Mouse (Mus musculus): ENCODE measurements around the gene Ank. TPM values are rescaled to one million over a fixed set of nuclear protein-coding genes. Genes with fewer than 3 reads are reported as not detected.

Gene Ank
- total and polyA plus RNA-seq, 3 experiments, result 176 to 225 (median 196) TPM

DNA sequence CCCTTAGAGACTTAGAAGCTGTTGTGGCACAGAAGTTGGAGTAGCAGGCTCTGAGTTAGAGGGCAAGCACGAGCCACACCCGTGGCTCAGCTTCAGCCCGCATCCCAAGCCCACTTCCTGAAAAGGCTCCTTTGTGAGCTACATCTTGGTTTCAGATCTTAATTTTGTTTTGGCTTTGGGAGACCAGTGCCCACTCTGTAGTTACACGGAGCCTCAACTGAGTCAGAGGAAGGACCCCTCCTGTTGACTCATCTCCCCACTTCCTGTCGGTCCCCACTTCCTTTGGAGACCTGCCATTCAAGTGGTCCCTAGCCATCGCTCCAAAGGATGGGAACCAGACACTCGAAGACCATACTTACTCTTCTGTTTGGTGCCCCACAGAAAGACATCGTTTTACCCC lies 51.5 kb downstream of the Ank start:
- DNase-seq, result no peak
- no peaks in the 10 kb centered on the region; the same call in 1 of the 2 replicates for H3K36me3 ChIP-seq (ENCODE audit: control insufficient read depth, insufficient read depth, low read length)
- no peaks in the 10 kb centered on the region for H3K79me2 ChIP-seq (replicated peaks; ENCODE audit: control insufficient read depth, insufficient read depth, low read length)
- intact Hi-C loops (cut with DNase I), result no loop called here
- no peak overlapping the region for H3K27ac ChIP-seq
- H3K9ac ChIP-seq (ENCODE audit: low read depth, low read length), result no peak overlapping the region
- TF ChIP-seq CTCF (IDR thresholded peaks at IDR 0.05) (no peak), EP300 (IDR thresholded peaks at IDR 0.05; ENCODE audit: insufficient read depth, low read depth, low read length) (no peak), POLR2A (IDR thresholded peaks at IDR 0.05; ENCODE audit: insufficient read depth, low read depth, low read length) (no peak)
- 47% methylated on average over 8 of the region's 8 CpGs for WGBS
- H3K4me1 ChIP-seq (ENCODE audit: control insufficient read depth, insufficient read depth, low read length), result peaks cover 10% of the 10 kb centered on the region
- no peaks in the 10 kb centered on the region for H3K27me3 ChIP-seq (ENCODE audit: control insufficient read depth, insufficient read depth, low read length)
- H3K4me3 ChIP-seq, result no peak overlapping the region

DNA sequence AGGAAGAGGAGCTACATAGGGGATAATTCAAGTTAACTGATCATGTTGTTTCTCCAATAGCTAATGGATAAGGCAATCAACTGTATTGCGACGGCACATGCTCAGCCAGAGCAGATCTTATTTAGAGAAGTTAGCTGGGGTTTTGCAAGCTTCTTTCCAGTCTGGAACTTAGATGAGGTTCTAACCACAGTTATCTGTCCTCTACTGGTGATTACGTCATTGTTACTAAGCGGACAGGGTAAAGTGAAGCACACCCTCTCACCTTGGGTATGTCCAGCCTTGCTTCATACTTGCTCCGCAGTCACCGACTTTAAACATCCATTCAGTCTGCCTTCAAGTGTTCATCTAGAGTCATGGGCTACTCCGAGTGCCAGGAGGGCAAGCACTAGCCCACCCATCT lies 53.4 kb downstream of the Ank start:
- intact Hi-C loops (cut with DNase I), result no loop called here
- Histone ChIP-seq H3K4me1 (ENCODE audit: control insufficient read depth, insufficient read depth, low read length) (peaks cover 12% of the 10 kb centered on the region), H3K9ac (ENCODE audit: low read depth, low read length) (no peak overlapping the region), H3K79me2 (replicated peaks; ENCODE audit: control insufficient read depth, insufficient read depth, low read length) (no peaks in the 10 kb centered on the region), H3K4me3 (no peak overlapping the region), H3K27me3 (ENCODE audit: control insufficient read depth, insufficient read depth, low read length) (no peaks in the 10 kb centered on the region), H3K27ac (no peak overlapping the region), H3K36me3 (ENCODE audit: control insufficient read depth, insufficient read depth, low read length) (no peaks in the 10 kb centered on the region; the same call in 1 of the 2 replicates)
- 85% methylated on average over 7 of the region's 7 CpGs for WGBS
- no peak for DNase-seq
- TF ChIP-seq EP300 (IDR thresholded peaks at IDR 0.05; ENCODE audit: insufficient read depth, low read depth, low read length) (no peak), POLR2A (IDR thresholded peaks at IDR 0.05; ENCODE audit: insufficient read depth, low read depth, low read length) (no peak), CTCF (IDR thresholded peaks at IDR 0.05) (no peak)

DNA sequence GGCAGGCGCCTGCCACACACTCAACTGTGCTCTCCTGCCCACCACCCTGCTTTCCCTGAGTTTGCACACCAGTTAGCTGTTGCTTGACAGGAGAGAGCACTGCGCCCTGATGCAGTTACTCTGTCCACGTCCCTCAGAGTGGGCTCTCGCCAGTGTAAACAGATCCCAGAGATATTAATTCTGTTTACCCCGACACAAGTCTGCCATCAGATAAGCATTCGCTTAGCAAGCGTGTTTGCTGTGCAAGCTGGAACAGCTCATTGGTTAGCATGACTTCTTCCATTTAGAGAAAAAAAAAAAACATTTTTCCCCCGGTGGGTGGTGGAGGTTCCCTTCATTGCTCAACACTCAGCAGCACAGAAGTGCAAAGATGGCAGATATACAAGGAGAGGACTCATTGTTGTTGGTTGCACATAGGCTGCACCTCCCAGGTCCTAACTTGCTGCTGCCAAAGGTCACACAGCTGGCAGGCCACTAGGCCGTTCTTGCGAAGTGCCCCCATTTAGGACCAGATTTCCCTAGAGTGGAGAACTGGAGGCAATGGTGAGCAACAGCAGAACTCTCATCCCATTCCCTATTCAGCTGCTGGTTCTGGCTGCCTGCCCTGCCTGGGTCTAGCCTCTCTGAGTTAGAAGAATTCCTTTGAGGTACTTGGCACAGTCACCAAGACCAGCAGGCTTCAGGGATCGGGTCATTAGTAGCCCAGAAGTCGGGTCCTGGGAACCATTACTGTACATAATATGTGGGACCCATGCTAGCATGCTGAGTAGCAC lies 58.9 kb downstream of the Ank start:
- 72% methylated on average over 12 of the region's 12 CpGs for WGBS
- H3K9ac ChIP-seq (ENCODE audit: low read depth, low read length), result no peak overlapping the region
- peak in 1 of 2 experiments; percentile 39 for DNase-seq
- H3K4me1 ChIP-seq (ENCODE audit: control insufficient read depth, insufficient read depth, low read length), result peaks cover 24% of the 10 kb centered on the region
- H3K27me3 ChIP-seq (ENCODE audit: control insufficient read depth, insufficient read depth, low read length), result no peaks in the 10 kb centered on the region
- peaks cover 12% of the 10 kb centered on the region; the same call in 1 of the 2 replicates for H3K36me3 ChIP-seq (ENCODE audit: control insufficient read depth, insufficient read depth, low read length)
- no peaks in the 10 kb centered on the region; the same call in 1 of the 2 replicates for H3K79me2 ChIP-seq (replicated peaks; ENCODE audit: control insufficient read depth, insufficient read depth, low read length)
- TF ChIP-seq CTCF (IDR thresholded peaks at IDR 0.05) (no peak), POLR2A (IDR thresholded peaks at IDR 0.05; ENCODE audit: insufficient read depth, low read depth, low read length) (no peak), EP300 (IDR thresholded peaks at IDR 0.05; ENCODE audit: insufficient read depth, low read depth, low read length) (no peak)
- H3K4me3 ChIP-seq, result no peak overlapping the region
- no peak overlapping the region for H3K27ac ChIP-seq
- intact Hi-C loops (cut with DNase I), result no loop called here

DNA sequence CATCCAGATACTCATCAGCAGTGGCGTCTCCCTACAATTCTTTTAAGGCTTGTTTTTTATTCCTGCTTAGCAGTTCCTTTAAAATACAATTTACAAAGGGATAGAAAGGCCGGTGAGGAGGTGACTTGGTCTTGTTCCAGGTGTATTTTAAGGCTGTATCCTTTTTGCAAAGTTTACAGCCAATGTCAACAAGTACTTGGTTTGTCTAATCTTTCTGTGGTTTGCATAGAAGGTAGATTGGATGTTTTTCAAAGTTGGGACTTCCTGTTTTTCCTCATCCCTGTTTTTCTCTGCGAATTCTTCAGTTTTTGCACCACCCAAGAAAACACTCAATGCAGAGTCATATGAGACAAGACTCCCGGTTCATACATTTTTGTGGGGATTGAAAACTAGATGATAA lies 62.4 kb downstream of the Ank start:
- WGBS, result 30% methylated on average over 4 of the region's 4 CpGs
- TF ChIP-seq EP300 (IDR thresholded peaks at IDR 0.05; ENCODE audit: insufficient read depth, low read depth, low read length) (no peak), POLR2A (IDR thresholded peaks at IDR 0.05; ENCODE audit: insufficient read depth, low read depth, low read length) (no peak), CTCF (IDR thresholded peaks at IDR 0.05) (no peak)
- peaks cover 20% of the 10 kb centered on the region for H3K4me1 ChIP-seq (ENCODE audit: control insufficient read depth, insufficient read depth, low read length)
- H3K79me2 ChIP-seq (replicated peaks; ENCODE audit: control insufficient read depth, insufficient read depth, low read length), result no peaks in the 10 kb centered on the region; the same call in 1 of the 2 replicates
- peak overlapping the region; percentile 18; the same call in 1 of the 2 replicates for H3K27ac ChIP-seq
- intact Hi-C loops (cut with DNase I), result no loop called here
- no peaks in the 10 kb centered on the region for H3K27me3 ChIP-seq (ENCODE audit: control insufficient read depth, insufficient read depth, low read length)
- no peak for DNase-seq
- H3K36me3 ChIP-seq (ENCODE audit: control insufficient read depth, insufficient read depth, low read length), result peaks cover 12% of the 10 kb centered on the region
- H3K9ac ChIP-seq (ENCODE audit: low read depth, low read length), result no peak overlapping the region
- H3K4me3 ChIP-seq, result no peak overlapping the region

DNA sequence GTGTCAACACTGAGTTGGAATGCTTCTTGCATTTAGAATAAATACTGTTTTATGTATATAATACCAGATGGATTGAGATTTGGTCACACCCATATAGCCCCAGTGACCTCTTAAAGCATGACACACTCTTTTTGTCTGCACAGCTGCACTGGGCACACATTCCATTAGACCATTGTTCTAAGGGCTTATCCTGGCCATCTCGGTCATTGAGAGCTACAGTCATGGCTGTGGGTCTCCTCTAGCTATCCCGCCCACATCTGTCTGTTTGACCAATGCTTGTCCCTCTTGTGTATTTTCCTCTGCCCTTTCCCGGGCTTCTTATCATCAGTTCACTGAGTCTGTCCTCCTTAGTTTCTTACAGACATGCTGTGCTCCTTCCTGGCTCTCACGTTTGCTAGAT lies 63.5 kb downstream of the Ank start:
- 47% methylated on average over 4 of the region's 4 CpGs for WGBS
- intact Hi-C loops (cut with DNase I), result no loop called here

DNA sequence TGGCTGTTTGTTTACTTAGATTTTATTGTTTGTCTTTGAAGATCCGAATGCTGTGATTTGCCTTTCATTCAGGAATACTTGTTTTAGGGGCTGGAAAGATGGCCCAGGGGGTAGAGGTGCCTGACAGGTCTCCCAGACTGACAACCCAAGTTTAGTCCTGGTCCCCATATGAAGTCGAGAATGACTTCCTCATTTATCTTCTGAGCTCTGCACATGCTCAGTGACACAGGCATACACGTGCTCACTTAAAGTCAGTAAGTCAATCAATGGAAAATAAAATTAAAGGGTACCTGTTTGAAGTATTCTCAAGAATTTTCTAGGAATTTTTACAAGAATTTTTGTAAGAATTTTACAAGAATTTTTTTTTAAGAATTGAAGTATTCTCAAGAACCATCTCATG lies 66.6 kb downstream of the Ank start:
- 59% methylated on average over 3 of the region's 3 CpGs for WGBS
- Histone ChIP-seq H3K27me3 (ENCODE audit: control insufficient read depth, insufficient read depth, low read length) (no peaks in the 10 kb centered on the region), H3K9ac (ENCODE audit: low read depth, low read length) (no peak overlapping the region), H3K79me2 (replicated peaks; ENCODE audit: control insufficient read depth, insufficient read depth, low read length) (no peaks in the 10 kb centered on the region; the same call in 1 of the 2 replicates), H3K36me3 (ENCODE audit: control insufficient read depth, insufficient read depth, low read length) (peaks cover 15% of the 10 kb centered on the region), H3K4me3 (no peak overlapping the region), H3K4me1 (ENCODE audit: control insufficient read depth, insufficient read depth, low read length) (peaks cover 15% of the 10 kb centered on the region), H3K27ac (no peak overlapping the region)
- DNase-seq, result no peak
- TF ChIP-seq CTCF (IDR thresholded peaks at IDR 0.05) (no peak), POLR2A (IDR thresholded peaks at IDR 0.05; ENCODE audit: insufficient read depth, low read depth, low read length) (no peak), EP300 (IDR thresholded peaks at IDR 0.05; ENCODE audit: insufficient read depth, low read depth, low read length) (no peak)
- intact Hi-C loops (cut with DNase I), result no loop called here

More for the DNA sequence above, 63.5 kb downstream of the Ank start:
- no peak for DNase-seq
- Histone ChIP-seq H3K36me3 (ENCODE audit: control insufficient read depth, insufficient read depth, low read length) (peaks cover 12% of the 10 kb centered on the region), H3K4me3 (no peak overlapping the region), H3K4me1 (ENCODE audit: control insufficient read depth, insufficient read depth, low read length) (peaks cover 18% of the 10 kb centered on the region), H3K9ac (ENCODE audit: low read depth, low read length) (no peak overlapping the region), H3K79me2 (replicated peaks; ENCODE audit: control insufficient read depth, insufficient read depth, low read length) (no peaks in the 10 kb centered on the region; the same call in 1 of the 2 replicates), H3K27me3 (ENCODE audit: control insufficient read depth, insufficient read depth, low read length) (no peaks in the 10 kb centered on the region), H3K27ac (no peak overlapping the region)
- TF ChIP-seq CTCF (IDR thresholded peaks at IDR 0.05) (no peak), EP300 (IDR thresholded peaks at IDR 0.05; ENCODE audit: insufficient read depth, low read depth, low read length) (no peak), POLR2A (IDR thresholded peaks at IDR 0.05; ENCODE audit: insufficient read depth, low read depth, low read length) (no peak)
